Mouse (Mus musculus) lung, embryonic 15.5 days (tissue): ENCODE data around the gene Pex26. TPM values are rescaled to one million over a fixed set of nuclear protein-coding genes. Genes with fewer than 3 reads are reported as not detected.
A peak's percentile ranks its signal among the peaks of the same experiment; 100 is the strongest.

ENCODE experiments used
- ATAC-seq: fragments of 200-750 bp; cut with Nextera tagmentation; 2 replicates; pipeline ENCODE4 v1.8.0; 2017; ENCODE audit warnings: moderate number of reproducible peaks, borderline replicate concordance; ENCODE audit not compliant: low FRiP score, low TSS enrichment; ENCODE audit errors: extremely low read depth
- H3K27ac ChIP-seq: fragments of 300-500 bp; sonication (generic); 2 replicates; pipeline ENCODE4 v1.5.1; 2015; ENCODE audit warnings: moderate library complexity, mild to moderate bottlenecking, inconsistent platforms
- H3K27me3 ChIP-seq: fragments of 300-500 bp; sonication (generic); 2 replicates; pipeline ENCODE4 v1.6.1; 2015; ENCODE audit warnings: inconsistent platforms
- H3K36me3 ChIP-seq: fragments of 300-500 bp; sonication (generic); 2 replicates; pipeline ENCODE4 v1.6.1; 2015; ENCODE audit warnings: inconsistent platforms
- H3K4me1 ChIP-seq: fragments of 300-500 bp; sonication (generic); 2 replicates; pipeline ENCODE4 v1.6.1; 2015; ENCODE audit warnings: inconsistent platforms
- H3K4me2 ChIP-seq: fragments of 300-500 bp; sonication (generic); 2 replicates; pipeline ENCODE4 v1.6.1; 2015; ENCODE audit warnings: inconsistent platforms, mild to moderate bottlenecking, moderate library complexity
- H3K4me3 ChIP-seq: fragments of 300-500 bp; sonication (generic); 2 replicates; pipeline ENCODE4 v1.5.1; 2015; ENCODE audit warnings: mild to moderate bottlenecking, inconsistent platforms
- H3K9ac ChIP-seq: fragments of 300-500 bp; sonication (generic); 2 replicates; pipeline ENCODE4 v1.6.1; 2015; ENCODE audit warnings: inconsistent platforms
- H3K9me3 ChIP-seq: fragments of 300-500 bp; sonication (generic); 2 replicates; pipeline ENCODE4 v1.6.1; 2016; ENCODE audit warnings: inconsistent platforms
- WGBS: fragments of 180-500 bp; shearing (Covaris S2); methylation state at CpG from one replicate; pipeline ENCODE4 v1.1.7; 2015; 5-methylcytosine and 5-hydroxymethylcytosine counted together
- polyA plus RNA-seq: library from polyadenylated mRNA; unstranded; fragments of >200 nt; fragmentation: Nextera tagmentation; extraction: Ambion mirVana; gene quantifications from 2 replicates; pipeline ENCODE4 v1.2.1, GENCODE M21; 2015

The Pex26 gene
- polyA plus RNA-seq, 1 experiment from 2014 or later = 13.5 TPM

- 0 out of 2 replicates have a peak, but pooled peaks have one; percentile 24 for ATAC-seq
- peak overlapping the region; percentile 43 for H3K4me3 ChIP-seq
- WGBS = 6% methylated on average over 4 of the region's 5 CpGs
- H3K4me2 ChIP-seq = peak overlapping the region; percentile 77
- peak overlapping the region; percentile 77 for H3K27ac ChIP-seq
- no peak overlapping the region; the same call in 1 of the 2 replicates for H3K9ac ChIP-seq
- no peaks in the 10 kb centered on the region for H3K9me3 ChIP-seq
- H3K36me3 ChIP-seq = no peaks in the 10 kb centered on the region
- H3K27me3 ChIP-seq = peaks cover 30% of the 10 kb centered on the region
- H3K4me1 ChIP-seq = peaks cover 44% of the 10 kb centered on the region
Measured at GRCm38 (mm10) chr6:121211743-121212142, 28.3 kb downstream of the Pex26 start.

GRCm38 (mm10) chr6:121212988-121213387 lies 29.5 kb downstream of the Pex26 start:
- no peak for ATAC-seq
- Histone ChIP-seq H3K27ac (peak overlapping the region; percentile 77), H3K4me3 (no peak overlapping the region), H3K4me2 (no peak overlapping the region), H3K27me3 (peaks cover 30% of the 10 kb centered on the region), H3K4me1 (peaks cover 44% of the 10 kb centered on the region), H3K36me3 (no peaks in the 10 kb centered on the region), H3K9me3 (no peaks in the 10 kb centered on the region), H3K9ac (no peak overlapping the region)
- WGBS = 68% methylated on average over 4 of the region's 4 CpGs

GRCm38 (mm10) chr6:121214221-121214620 lies 30.8 kb downstream of the Pex26 start:
- H3K4me3 ChIP-seq = no peak overlapping the region
- no peaks in the 10 kb centered on the region for H3K9me3 ChIP-seq
- 74% methylated on average over 5 of the region's 5 CpGs for WGBS

GRCm38 (mm10) chr6:121214667-121215330 lies 31.3 kb downstream of the Pex26 start:
- no peak overlapping the region for H3K4me3 ChIP-seq
- no peak overlapping the region for H3K9ac ChIP-seq
- no peaks in the 10 kb centered on the region for H3K9me3 ChIP-seq
- H3K27ac ChIP-seq = no peak overlapping the region
- H3K36me3 ChIP-seq = no peaks in the 10 kb centered on the region
- H3K27me3 ChIP-seq = peaks cover 26% of the 10 kb centered on the region
- 66% methylated on average over 8 of the region's 8 CpGs for WGBS
- no peak for ATAC-seq
- H3K4me2 ChIP-seq = no peak overlapping the region
- H3K4me1 ChIP-seq = peaks cover 43% of the 10 kb centered on the region

More at GRCm38 (mm10) chr6:121214221-121214620, 30.8 kb downstream of the Pex26 start:
- H3K27ac ChIP-seq = no peak overlapping the region
- peaks cover 30% of the 10 kb centered on the region for H3K27me3 ChIP-seq
- no peak overlapping the region for H3K4me2 ChIP-seq
- no peaks in the 10 kb centered on the region for H3K36me3 ChIP-seq
- ATAC-seq = no peak
- H3K9ac ChIP-seq = no peak overlapping the region
- H3K4me1 ChIP-seq = peaks cover 44% of the 10 kb centered on the region

- 53% methylated on average over 5 of the region's 5 CpGs for WGBS
Measured at GRCm38 (mm10) chr6:121215336-121215735, 31.9 kb downstream of the Pex26 start.

GRCm38 (mm10) chr6:121215896-121216295 lies 32.4 kb downstream of the Pex26 start:
- Histone ChIP-seq H3K9me3 (no peaks in the 10 kb centered on the region), H3K36me3 (no peaks in the 10 kb centered on the region), H3K4me3 (no peak overlapping the region), H3K27ac (no peak overlapping the region), H3K27me3 (peaks cover 15% of the 10 kb centered on the region; the same call in 1 of the 2 replicates), H3K4me2 (no peak overlapping the region), H3K4me1 (peaks cover 32% of the 10 kb centered on the region), H3K9ac (no peak overlapping the region)
- no peak for ATAC-seq
- WGBS = 74% methylated on average over 6 of the region's 6 CpGs

More at GRCm38 (mm10) chr6:121215336-121215735, 31.9 kb downstream of the Pex26 start:
- no peak for ATAC-seq
- H3K4me1 ChIP-seq = peaks cover 38% of the 10 kb centered on the region
- H3K27me3 ChIP-seq = peaks cover 20% of the 10 kb centered on the region
- no peak overlapping the region for H3K4me3 ChIP-seq
- H3K27ac ChIP-seq = no peak overlapping the region
- no peaks in the 10 kb centered on the region for H3K36me3 ChIP-seq
- no peak overlapping the region for H3K9ac ChIP-seq
- H3K9me3 ChIP-seq = no peaks in the 10 kb centered on the region
- no peak overlapping the region for H3K4me2 ChIP-seq

GRCm38 (mm10) chr6:121216589-121217255 lies 33.3 kb downstream of the Pex26 start:
- Histone ChIP-seq H3K27me3 (0 out of 2 replicates have a peak, but pooled peaks cover 6% of the 10 kb centered on the region), H3K4me2 (no peak overlapping the region), H3K9ac (no peak overlapping the region), H3K4me1 (peaks cover 24% of the 10 kb centered on the region), H3K36me3 (no peaks in the 10 kb centered on the region), H3K9me3 (no peaks in the 10 kb centered on the region), H3K27ac (no peak overlapping the region), H3K4me3 (no peak overlapping the region)
- ATAC-seq = no peak
- 71% methylated on average over 5 of the region's 5 CpGs for WGBS

GRCm38 (mm10) chr6:121218002-121218401 lies 34.5 kb downstream of the Pex26 start:
- no peak for ATAC-seq
- Histone ChIP-seq H3K27me3 (0 out of 2 replicates have a peak, but pooled peaks cover 4% of the 10 kb centered on the region), H3K4me2 (no peak overlapping the region), H3K4me1 (peaks cover 20% of the 10 kb centered on the region), H3K9me3 (no peaks in the 10 kb centered on the region), H3K4me3 (no peak overlapping the region), H3K36me3 (0 out of 2 replicates have a peak, but pooled peaks cover 2% of the 10 kb centered on the region), H3K27ac (no peak overlapping the region), H3K9ac (no peak overlapping the region)
- 82% methylated on average over 7 of the region's 7 CpGs for WGBS

GRCm38 (mm10) chr6:121219406-121219805 lies 35.9 kb downstream of the Pex26 start:
- Histone ChIP-seq H3K9ac (no peak overlapping the region), H3K4me2 (no peak overlapping the region), H3K9me3 (no peaks in the 10 kb centered on the region), H3K4me3 (no peak overlapping the region), H3K36me3 (0 out of 2 replicates have a peak, but pooled peaks cover 4% of the 10 kb centered on the region), H3K4me1 (peaks cover 11% of the 10 kb centered on the region), H3K27me3 (0 out of 2 replicates have a peak, but pooled peaks cover 4% of the 10 kb centered on the region), H3K27ac (no peak overlapping the region)
- no peak for ATAC-seq
- WGBS = 68% methylated on average over 4 of the region's 4 CpGs

GRCm38 (mm10) chr6:121220181-121220580 lies 36.7 kb downstream of the Pex26 start:
- 0 out of 2 replicates have a peak, but pooled peaks cover 4% of the 10 kb centered on the region for H3K27me3 ChIP-seq
- H3K27ac ChIP-seq = no peak overlapping the region
- H3K36me3 ChIP-seq = 0 out of 2 replicates have a peak, but pooled peaks cover 4% of the 10 kb centered on the region
- WGBS = 86% methylated on average over 10 of the region's 10 CpGs
- no peak for ATAC-seq
- no peak overlapping the region for H3K4me2 ChIP-seq
- H3K4me1 ChIP-seq = peaks cover 4% of the 10 kb centered on the region
- no peak overlapping the region for H3K9ac ChIP-seq
- no peak overlapping the region for H3K4me3 ChIP-seq
- no peaks in the 10 kb centered on the region for H3K9me3 ChIP-seq

GRCm38 (mm10) chr6:121221876-121222597 lies 38.6 kb downstream of the Pex26 start:
- no peak for ATAC-seq
- Histone ChIP-seq H3K27ac (no peak overlapping the region), H3K4me3 (no peak overlapping the region), H3K27me3 (no peaks in the 10 kb centered on the region), H3K9ac (no peak overlapping the region), H3K4me1 (no peaks in the 10 kb centered on the region), H3K4me2 (no peak overlapping the region), H3K9me3 (no peaks in the 10 kb centered on the region), H3K36me3 (0 out of 2 replicates have a peak, but pooled peaks cover 4% of the 10 kb centered on the region)
- WGBS = 65% methylated on average over 8 of the region's 8 CpGs
